Mouse (Mus musculus): ENCODE measurements around the gene Chst11. TPM values are rescaled to one million over a fixed set of nuclear protein-coding genes. Genes with fewer than 3 reads are reported as not detected.

Gene Chst11
- polyA plus RNA-seq, 1 experiment from 2014 or later = 0.99 TPM

DNA sequence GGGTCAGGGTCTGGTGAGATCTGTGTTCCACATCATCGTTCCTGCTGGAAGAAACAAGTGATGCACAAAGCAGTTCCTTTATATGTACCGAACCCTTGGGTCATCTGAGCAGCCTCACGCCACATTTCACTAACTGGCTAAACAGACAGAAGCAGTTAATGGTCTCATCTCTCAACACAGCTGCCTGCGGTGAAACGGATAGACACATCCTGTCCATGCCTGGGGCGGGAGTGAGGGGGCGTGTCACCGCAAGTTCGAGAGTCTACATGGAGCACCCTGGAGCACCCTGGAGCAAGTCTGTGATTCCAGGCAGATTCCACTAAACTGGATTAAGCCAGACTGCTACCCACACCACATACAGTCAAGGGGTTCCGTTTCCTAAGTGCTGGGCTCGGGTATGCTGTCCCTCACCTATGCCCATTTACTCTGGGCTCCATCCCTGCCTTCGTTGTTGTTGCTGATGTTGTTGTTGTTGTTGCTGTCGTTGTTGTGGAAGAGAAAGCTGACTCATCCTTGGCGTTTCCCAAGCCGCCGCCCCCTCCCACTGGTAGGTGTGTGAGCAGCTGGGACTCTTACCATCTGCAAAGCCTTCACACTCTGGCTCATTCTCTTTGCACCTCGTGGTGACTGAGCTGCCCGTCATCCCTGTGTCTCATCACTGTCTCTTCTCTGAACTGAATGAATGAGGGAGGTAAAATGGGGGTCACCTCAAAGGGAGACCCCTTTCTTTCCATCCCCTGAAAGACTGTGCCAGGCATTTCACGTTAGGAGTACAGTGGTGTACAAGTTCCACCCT lies 86.7 kb downstream of the Chst11 start:
- no peaks in the 10 kb centered on the region for H3K36me3 ChIP-seq (replicated peaks)
- DNase-seq (ENCODE audit: extremely low spot score, low spot score) = no peak
- H3K27me3 ChIP-seq (ENCODE audit: poor library complexity, severe bottlenecking) = no peaks in the 10 kb centered on the region
- WGBS = 82% methylated on average over 19 of the region's 19 CpGs
- H3K4me1 ChIP-seq = peaks cover 29% of the 10 kb centered on the region
- no peak overlapping the region for H3K4me3 ChIP-seq
- no peaks in the 10 kb centered on the region for H3K9me3 ChIP-seq
- no peak overlapping the region for H3K27ac ChIP-seq

DNA sequence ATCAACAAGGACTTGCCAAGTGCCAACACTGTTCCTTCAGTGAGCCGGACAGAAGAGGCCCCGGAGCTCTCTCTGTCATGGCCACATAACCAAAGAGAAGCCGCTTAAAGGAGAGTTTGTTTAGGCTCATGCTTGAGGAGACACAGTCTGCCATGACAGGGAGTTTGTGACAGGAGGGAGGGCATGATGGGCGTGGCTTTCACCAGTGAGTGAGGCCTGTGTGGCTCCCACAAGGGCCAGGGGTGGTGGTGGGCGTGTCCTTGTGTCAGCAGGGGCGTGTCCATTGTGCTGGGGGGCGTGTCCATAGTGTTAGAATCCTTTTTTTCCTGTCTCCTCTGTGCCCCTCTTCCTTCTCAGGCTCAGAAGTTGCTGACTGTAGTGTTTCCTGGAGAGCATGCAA lies 87.8 kb downstream of the Chst11 start:
- no peak for DNase-seq (ENCODE audit: extremely low spot score, low spot score)
- Histone ChIP-seq H3K27ac (no peak overlapping the region), H3K27me3 (ENCODE audit: poor library complexity, severe bottlenecking) (no peaks in the 10 kb centered on the region), H3K9me3 (no peaks in the 10 kb centered on the region), H3K36me3 (replicated peaks) (no peaks in the 10 kb centered on the region), H3K4me1 (peaks cover 25% of the 10 kb centered on the region), H3K4me3 (no peak overlapping the region)
- WGBS = 73% methylated on average over 7 of the region's 7 CpGs

DNA sequence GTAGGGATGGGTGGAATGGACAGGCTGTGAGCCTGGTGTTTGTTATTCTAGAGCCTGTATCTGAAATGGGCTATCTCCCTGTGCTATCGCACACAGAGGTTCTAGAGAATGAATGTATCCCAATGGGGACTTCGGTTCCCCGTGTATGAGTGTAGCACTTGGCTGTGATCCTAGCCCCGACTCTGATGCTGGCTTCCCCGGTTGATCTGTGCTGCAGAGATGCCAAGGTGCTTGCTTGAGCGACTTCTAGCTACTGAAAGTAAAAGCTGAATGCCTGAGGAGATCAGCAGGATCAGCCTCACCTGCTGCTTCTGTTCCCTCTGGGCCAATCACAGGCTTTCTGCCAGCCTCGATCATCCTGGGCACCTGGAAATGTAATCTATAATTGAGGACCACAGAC lies 91.5 kb downstream of the Chst11 start:
- 89% methylated on average over 7 of the region's 7 CpGs for WGBS
- H3K27me3 ChIP-seq (ENCODE audit: poor library complexity, severe bottlenecking) = no peaks in the 10 kb centered on the region
- no peak overlapping the region for H3K4me3 ChIP-seq
- H3K9me3 ChIP-seq = no peaks in the 10 kb centered on the region
- peaks cover 33% of the 10 kb centered on the region for H3K4me1 ChIP-seq
- no peak for DNase-seq (ENCODE audit: extremely low spot score, low spot score)
- no peaks in the 10 kb centered on the region for H3K36me3 ChIP-seq (replicated peaks)
- H3K27ac ChIP-seq = no peak overlapping the region

DNA sequence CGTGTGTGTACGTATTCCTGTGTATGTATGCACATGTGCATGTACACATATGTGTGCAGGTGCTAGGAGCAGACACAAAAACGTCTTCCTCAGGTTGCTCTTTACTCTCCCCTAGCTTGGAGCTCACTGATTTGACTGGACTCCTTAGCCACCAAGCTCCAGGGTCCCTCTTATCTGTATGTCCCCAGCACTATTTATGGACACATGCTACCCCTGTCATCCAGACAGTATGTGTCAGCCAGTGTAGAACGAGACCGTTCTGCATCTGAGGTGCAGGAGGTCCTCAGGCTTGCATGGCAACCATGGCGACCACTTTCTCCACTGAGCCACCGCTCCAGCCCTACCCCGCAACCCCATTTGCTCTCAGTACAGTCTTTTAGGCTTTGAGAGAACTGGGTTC lies 93.4 kb downstream of the Chst11 start:
- Histone ChIP-seq H3K27ac (0 out of 2 replicates have a peak overlapping the region, but pooled peaks have one; percentile 12), H3K27me3 (ENCODE audit: poor library complexity, severe bottlenecking) (no peaks in the 10 kb centered on the region)
- WGBS = 89% methylated on average over 8 of the region's 8 CpGs

DNA sequence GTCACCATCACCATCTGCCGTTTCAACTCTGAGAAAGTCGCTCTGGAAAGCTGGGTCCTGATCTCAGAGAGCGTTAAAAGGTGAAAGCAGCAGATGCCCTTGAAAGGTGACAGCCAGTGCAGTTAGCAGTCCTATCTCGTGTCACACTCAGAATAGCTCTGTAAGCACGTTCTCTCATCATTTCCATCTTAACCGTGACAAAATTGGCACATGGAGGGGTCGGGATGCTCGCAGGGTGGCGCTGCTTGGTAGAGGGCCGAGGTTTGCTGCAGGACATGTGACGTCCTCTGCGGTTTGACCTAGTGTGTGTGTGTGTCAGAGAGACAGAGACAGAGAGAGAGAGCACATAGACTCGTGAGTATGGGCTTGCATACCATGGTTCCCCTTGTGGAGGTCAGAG lies 94.5 kb downstream of the Chst11 start:
- Histone ChIP-seq H3K4me1 (peaks cover 36% of the 10 kb centered on the region), H3K9me3 (no peaks in the 10 kb centered on the region), H3K27ac (peak overlapping the region; percentile 11; the same call in 1 of the 2 replicates), H3K4me3 (no peak overlapping the region), H3K27me3 (ENCODE audit: poor library complexity, severe bottlenecking) (no peaks in the 10 kb centered on the region), H3K36me3 (replicated peaks) (no peaks in the 10 kb centered on the region)
- no peak for DNase-seq (ENCODE audit: extremely low spot score, low spot score)
- WGBS = 86% methylated on average over 13 of the region's 13 CpGs

More for the DNA sequence above, 93.4 kb downstream of the Chst11 start:
- Histone ChIP-seq H3K4me3 (no peak overlapping the region), H3K9me3 (no peaks in the 10 kb centered on the region), H3K36me3 (replicated peaks) (no peaks in the 10 kb centered on the region), H3K4me1 (peaks cover 30% of the 10 kb centered on the region)
- DNase-seq (ENCODE audit: extremely low spot score, low spot score) = no peak

DNA sequence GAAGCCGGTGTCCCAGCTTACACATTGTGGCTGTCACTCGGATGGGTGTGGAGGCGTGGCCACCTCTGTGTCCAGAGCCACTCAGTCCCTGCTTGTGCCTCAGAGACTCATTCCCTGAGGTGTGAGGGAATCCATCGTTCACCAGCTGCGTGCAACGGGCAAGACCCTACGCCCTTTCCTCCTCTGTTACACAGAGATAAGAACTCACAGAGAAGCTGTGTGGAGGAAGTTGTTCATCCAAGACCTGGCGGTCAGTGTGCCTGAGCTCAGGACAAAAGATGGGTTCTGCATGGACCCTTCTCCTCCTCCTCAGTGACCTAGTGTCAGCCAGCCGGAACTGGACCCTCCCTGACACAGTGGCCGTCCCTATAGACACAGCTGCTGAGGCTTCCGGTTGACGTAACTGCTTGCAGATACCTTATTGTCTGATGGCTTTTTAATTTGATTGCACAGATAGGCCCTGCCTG lies 95.0 kb downstream of the Chst11 start:
- Histone ChIP-seq H3K27ac (peak overlapping the region; percentile 11; the same call in 1 of the 2 replicates), H3K36me3 (replicated peaks) (no peaks in the 10 kb centered on the region), H3K9me3 (no peaks in the 10 kb centered on the region), H3K4me1 (peaks cover 36% of the 10 kb centered on the region), H3K27me3 (ENCODE audit: poor library complexity, severe bottlenecking) (no peaks in the 10 kb centered on the region), H3K4me3 (no peak overlapping the region)
- 52% methylated on average over 12 of the region's 12 CpGs for WGBS
- no peak for DNase-seq (ENCODE audit: extremely low spot score, low spot score)

DNA sequence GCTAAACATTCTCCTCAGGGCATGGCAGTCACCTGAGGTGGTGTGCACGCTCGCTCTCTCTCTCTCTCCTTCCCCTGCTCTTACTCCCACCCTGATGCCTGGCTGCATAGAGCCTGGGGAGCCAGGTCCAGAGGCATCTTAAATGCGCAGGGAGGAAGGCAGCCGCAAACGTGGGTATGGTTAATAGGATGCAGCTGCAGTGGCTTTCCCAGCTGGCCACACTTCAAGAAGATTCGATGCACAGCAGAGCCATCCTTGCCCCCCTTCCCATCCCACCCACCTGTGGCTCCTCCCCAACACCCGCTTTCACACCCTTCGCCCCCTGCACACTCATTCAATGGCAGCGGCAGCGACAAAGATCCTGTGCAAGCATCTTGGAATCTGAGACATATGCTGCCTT lies 95.6 kb downstream of the Chst11 start:
- Histone ChIP-seq H3K4me3 (no peak overlapping the region), H3K9me3 (no peaks in the 10 kb centered on the region), H3K27me3 (ENCODE audit: poor library complexity, severe bottlenecking) (no peaks in the 10 kb centered on the region), H3K27ac (peak overlapping the region; percentile 62), H3K4me1 (peaks cover 36% of the 10 kb centered on the region), H3K36me3 (replicated peaks) (no peaks in the 10 kb centered on the region)
- DNase-seq (ENCODE audit: extremely low spot score, low spot score) = no peak
- 39% methylated on average over 10 of the region's 10 CpGs for whole genome bisulfite sequencing

DNA sequence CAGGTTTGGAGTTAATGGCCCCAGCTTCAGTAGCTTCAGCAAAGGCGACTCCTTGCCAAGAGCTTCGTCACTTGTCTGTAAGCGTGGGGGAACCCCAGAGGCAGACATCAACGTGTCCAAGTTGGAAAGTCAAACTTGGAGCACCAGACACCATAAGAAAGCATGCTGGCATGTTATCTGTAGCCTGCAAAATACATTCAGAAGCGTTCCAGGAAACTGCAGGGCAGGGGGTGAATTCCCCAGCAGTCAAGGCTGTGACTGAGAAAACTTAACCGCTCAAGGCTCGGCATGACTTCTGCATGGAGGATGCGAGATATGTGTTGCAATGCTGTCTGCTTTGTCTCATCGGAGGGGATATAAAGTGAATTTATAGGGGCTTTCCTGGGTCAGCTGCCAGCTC lies 98.6 kb downstream of the Chst11 start:
- Histone ChIP-seq H3K9me3 (no peaks in the 10 kb centered on the region), H3K27me3 (ENCODE audit: poor library complexity, severe bottlenecking) (no peaks in the 10 kb centered on the region), H3K4me3 (no peak overlapping the region), H3K36me3 (replicated peaks) (no peaks in the 10 kb centered on the region), H3K27ac (peak overlapping the region; percentile 16; the same call in 1 of the 2 replicates), H3K4me1 (peaks cover 48% of the 10 kb centered on the region)
- 86% methylated on average over 9 of the region's 9 CpGs for WGBS
- DNase-seq (ENCODE audit: extremely low spot score, low spot score) = no peak

DNA sequence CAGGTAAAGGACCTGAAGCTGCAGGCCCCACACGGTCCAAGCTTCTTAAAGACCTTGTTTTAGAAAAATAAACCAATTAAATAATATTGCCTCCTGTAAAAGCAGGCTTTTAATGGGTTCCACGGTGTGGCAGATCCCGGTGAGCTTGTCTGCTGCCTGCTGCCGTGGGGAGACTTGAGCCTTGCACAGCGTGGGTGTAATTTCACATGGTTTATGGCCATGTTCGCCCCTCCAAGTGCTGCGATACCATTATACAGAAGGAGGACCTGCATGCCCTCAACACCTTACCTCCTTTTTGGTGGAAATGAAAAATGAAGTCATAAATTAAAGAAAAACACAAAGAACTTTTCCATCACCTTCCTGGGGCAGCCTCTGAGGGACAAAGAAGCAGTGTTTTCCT lies 103.0 kb downstream of the Chst11 start:
- Histone ChIP-seq H3K36me3 (replicated peaks) (no peaks in the 10 kb centered on the region), H3K4me3 (no peak overlapping the region), H3K4me1 (peaks cover 46% of the 10 kb centered on the region), H3K27me3 (ENCODE audit: poor library complexity, severe bottlenecking) (no peaks in the 10 kb centered on the region), H3K27ac (peak overlapping the region; percentile 63), H3K9me3 (no peaks in the 10 kb centered on the region)
- 79% methylated on average over 7 of the region's 7 CpGs for WGBS
- no peak for DNase-seq (ENCODE audit: extremely low spot score, low spot score)

DNA sequence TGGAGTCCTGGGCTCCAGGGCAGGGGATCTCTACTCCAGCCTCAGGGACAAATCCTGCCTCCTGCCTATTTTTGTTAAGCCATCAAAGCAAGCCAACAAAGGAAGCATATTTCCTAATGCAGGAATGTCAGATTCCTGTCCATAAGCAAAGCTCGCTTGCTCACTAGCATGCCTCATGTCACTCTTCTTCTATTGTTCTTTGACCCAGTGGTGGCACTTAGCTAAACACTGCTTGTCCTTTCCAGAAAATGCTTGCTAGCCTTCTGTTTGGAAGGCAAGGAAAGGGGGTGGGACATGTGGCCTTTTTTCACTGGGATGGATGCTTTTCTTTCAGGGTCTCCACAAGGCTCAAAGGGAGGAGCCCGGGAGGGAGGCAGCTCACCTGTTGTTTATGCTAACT lies 103.5 kb downstream of the Chst11 start:
- peaks cover 45% of the 10 kb centered on the region for H3K4me1 ChIP-seq
- WGBS = 33% methylated on average over 2 of the region's 2 CpGs
- no peaks in the 10 kb centered on the region for H3K9me3 ChIP-seq
- H3K27ac ChIP-seq = peak overlapping the region; percentile 63
- no peak overlapping the region for H3K4me3 ChIP-seq
- no peaks in the 10 kb centered on the region for H3K36me3 ChIP-seq (replicated peaks)
- no peaks in the 10 kb centered on the region for H3K27me3 ChIP-seq (ENCODE audit: poor library complexity, severe bottlenecking)
- no peak for DNase-seq (ENCODE audit: extremely low spot score, low spot score)

DNA sequence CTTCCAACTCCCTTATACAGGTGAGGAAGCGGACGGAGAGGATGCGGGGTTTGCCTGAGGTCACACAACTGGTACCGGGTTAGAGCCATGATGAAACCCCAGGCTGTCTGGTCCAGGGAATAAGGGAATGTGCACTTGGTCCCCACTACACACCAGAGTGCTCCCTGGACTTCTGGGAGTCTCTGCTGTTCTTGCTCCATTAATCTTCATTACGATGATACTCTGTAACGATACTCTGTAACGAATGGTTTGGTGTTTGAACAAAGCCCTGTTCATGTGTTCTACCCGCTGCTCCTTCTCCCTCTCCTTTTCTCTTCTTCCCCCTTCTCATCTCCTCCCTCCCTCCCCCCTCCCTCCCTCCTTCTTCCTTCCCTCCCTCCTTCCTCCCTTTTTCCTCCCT lies 104.9 kb downstream of the Chst11 start:
- WGBS = 82% methylated on average over 8 of the region's 8 CpGs
- Histone ChIP-seq H3K27ac (no peak overlapping the region), H3K9me3 (no peaks in the 10 kb centered on the region), H3K4me3 (no peak overlapping the region), H3K36me3 (replicated peaks) (no peaks in the 10 kb centered on the region), H3K27me3 (ENCODE audit: poor library complexity, severe bottlenecking) (no peaks in the 10 kb centered on the region), H3K4me1 (peaks cover 47% of the 10 kb centered on the region)
- no peak for DNase-seq (ENCODE audit: extremely low spot score, low spot score)

DNA sequence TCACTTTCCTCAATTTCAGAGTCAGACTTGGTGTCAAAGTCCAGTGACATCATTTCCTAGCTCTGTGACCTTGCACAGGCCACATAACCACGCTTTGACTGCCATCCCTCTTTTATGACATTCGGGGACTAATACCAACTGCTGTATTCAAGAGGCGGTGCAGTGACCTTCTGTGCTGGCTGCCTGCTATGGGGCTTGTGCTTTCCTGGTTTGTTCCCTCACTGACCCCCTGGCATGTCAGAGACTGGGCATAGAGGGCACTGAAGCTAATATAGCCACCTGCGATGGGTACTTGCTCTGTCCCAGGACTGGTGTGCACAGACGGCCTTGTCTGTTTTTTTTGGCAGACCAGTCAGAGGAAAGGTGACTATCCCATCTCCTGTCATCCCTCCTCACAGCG lies 108.4 kb downstream of the Chst11 start:
- H3K4me1 ChIP-seq = peaks cover 61% of the 10 kb centered on the region
- WGBS = 91% methylated on average over 6 of the region's 6 CpGs
- no peak overlapping the region for H3K4me3 ChIP-seq

DNA sequence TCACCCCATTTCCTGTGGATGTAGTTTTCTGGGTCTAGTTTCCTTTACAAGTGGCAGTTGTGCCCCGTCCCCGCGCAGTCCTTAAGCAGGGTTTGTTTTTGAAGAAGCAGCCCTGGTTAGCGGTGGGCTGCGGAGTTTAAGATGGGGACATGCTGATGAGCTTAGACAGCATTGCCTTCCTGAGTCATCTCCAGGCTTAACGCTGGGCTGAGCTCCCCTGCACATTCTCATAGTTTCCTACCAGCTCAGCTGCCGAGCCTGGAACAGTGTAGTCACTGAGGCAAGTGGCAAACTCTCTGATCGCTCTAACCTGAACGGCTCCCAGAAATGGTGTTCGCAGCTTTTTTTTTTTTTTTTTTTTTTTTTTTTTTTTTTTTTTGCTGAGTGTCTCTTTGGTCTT lies 109.0 kb downstream of the Chst11 start:
- Histone ChIP-seq H3K4me3 (no peak overlapping the region), H3K27me3 (ENCODE audit: poor library complexity, severe bottlenecking) (no peaks in the 10 kb centered on the region), H3K27ac (no peak overlapping the region), H3K4me1 (peaks cover 61% of the 10 kb centered on the region), H3K9me3 (no peaks in the 10 kb centered on the region), H3K36me3 (replicated peaks) (no peaks in the 10 kb centered on the region)
- DNase-seq (ENCODE audit: extremely low spot score, low spot score) = no peak
- 89% methylated on average over 10 of the region's 10 CpGs for WGBS

More for the DNA sequence above, 108.4 kb downstream of the Chst11 start:
- H3K36me3 ChIP-seq (replicated peaks) = no peaks in the 10 kb centered on the region
- H3K27ac ChIP-seq = no peak overlapping the region
- no peaks in the 10 kb centered on the region for H3K9me3 ChIP-seq
- no peak for DNase-seq (ENCODE audit: extremely low spot score, low spot score)
- H3K27me3 ChIP-seq (ENCODE audit: poor library complexity, severe bottlenecking) = no peaks in the 10 kb centered on the region
